Mouse (Mus musculus) liver, postnatal 0 days (tissue): ENCODE data around the gene Aldh1l1.

Experiments used
- CTCF ChIP-seq: sonication (generic); IDR thresholded peaks from 2 replicates; pipeline ENCODE4 v1.5.1; 2016; ENCODE audit warnings: antibody characterized with exemption, low read depth
- EP300 ChIP-seq: IDR thresholded peaks from 2 replicates; pipeline ENCODE4 v1.6.1; 2016; ENCODE audit warnings: antibody characterized with exemption, low read depth, mild to moderate bottlenecking

- TF ChIP-seq CTCF (no peak), EP300 (no peak)
These were observed 115.5 kb downstream of the Aldh1l1 start for GRCm38 (mm10) chr6:90601736-90602135.
